Mouse (Mus musculus): ENCODE results near the gene Zic1.

DNA sequence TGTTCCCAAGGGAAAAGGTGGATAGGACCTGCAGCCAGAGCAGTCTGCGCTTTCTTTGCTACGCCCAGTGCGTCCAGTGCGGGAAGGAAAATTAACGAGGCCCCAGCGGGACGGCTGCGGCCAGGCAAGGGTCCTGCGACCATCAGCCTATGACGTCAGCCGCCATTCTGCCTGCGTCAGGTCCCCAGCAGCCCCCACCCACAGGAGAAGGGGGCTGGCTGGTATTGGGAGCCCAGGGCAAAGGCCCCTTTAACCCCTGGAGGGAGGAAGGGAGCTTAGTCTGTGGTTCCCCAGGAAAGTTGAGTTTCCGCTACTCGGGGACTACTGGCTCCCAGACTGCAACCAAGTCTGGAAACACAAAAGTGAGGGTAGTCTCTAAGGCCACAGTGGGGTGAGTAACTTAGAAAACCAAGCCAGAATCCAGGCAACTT, 14.7 kb downstream of the Zic1 start:
- no peak for TF ChIP-seq POLR2A (IDR thresholded peaks at IDR 0.05; ENCODE audit: borderline replicate concordance, insufficient read depth, low read length)
- TF ChIP-seq CTCF (IDR thresholded peaks at IDR 0.05; ENCODE audit: borderline replicate concordance, insufficient read depth, low read depth, low read length): no peak

Data from cerebellum, adult 2 months (tissue).